Mouse (Mus musculus): ENCODE results near the gene Etnk1. TPM values are rescaled to one million over a fixed set of nuclear protein-coding genes. Genes with fewer than 3 reads are reported as not detected.
A peak's percentile ranks its signal among the peaks of the same experiment; 100 is the strongest.

Gene Etnk1
- polyA plus RNA-seq, 1 experiment from 2014 or later = 22.0 TPM

GRCm38 (mm10) chr6:143179181-143179580, 12.2 kb downstream of the Etnk1 start:
- H3K4me3 ChIP-seq = no peak overlapping the region
- peaks cover 65% of the 10 kb centered on the region for H3K36me3 ChIP-seq (replicated peaks)
- whole genome bisulfite sequencing = 90% methylated on average over 4 of the region's 4 CpGs

GRCm38 (mm10) chr6:143179733-143180132, 12.7 kb downstream of the Etnk1 start:
- Histone ChIP-seq H3K9me3 (no peaks in the 10 kb centered on the region), H3K27ac (replicated peaks) (no peak overlapping the region), H3K4me3 (no peak overlapping the region), H3K36me3 (replicated peaks) (peaks cover 71% of the 10 kb centered on the region), H3K27me3 (replicated peaks; ENCODE audit: low read depth, poor library complexity, severe bottlenecking) (no peaks in the 10 kb centered on the region), H3K4me1 (peaks cover 11% of the 10 kb centered on the region)
- WGBS = 92% methylated on average over 2 of the region's 2 CpGs
- DNase-seq (ENCODE audit: low spot score) = no peak

More at GRCm38 (mm10) chr6:143179181-143179580, 12.2 kb downstream of the Etnk1 start:
- DNase-seq (ENCODE audit: low spot score) = no peak
- Histone ChIP-seq H3K27me3 (replicated peaks; ENCODE audit: low read depth, poor library complexity, severe bottlenecking) (no peaks in the 10 kb centered on the region), H3K27ac (replicated peaks) (no peak overlapping the region), H3K4me1 (peaks cover 16% of the 10 kb centered on the region), H3K9me3 (no peaks in the 10 kb centered on the region)

GRCm38 (mm10) chr6:143180511-143180910, 13.5 kb downstream of the Etnk1 start:
- H3K27me3 ChIP-seq (replicated peaks; ENCODE audit: low read depth, poor library complexity, severe bottlenecking) = no peaks in the 10 kb centered on the region
- H3K36me3 ChIP-seq (replicated peaks) = peaks cover 79% of the 10 kb centered on the region
- WGBS = 93% methylated on average over 14 of the region's 14 CpGs
- H3K4me3 ChIP-seq = no peak overlapping the region
- no peak for DNase-seq (ENCODE audit: low spot score)
- no peak overlapping the region for H3K27ac ChIP-seq (replicated peaks)
- H3K9me3 ChIP-seq = no peaks in the 10 kb centered on the region
- 0 out of 2 replicates have a peak, but pooled peaks cover 3% of the 10 kb centered on the region for H3K4me1 ChIP-seq

- H3K27me3 ChIP-seq (replicated peaks; ENCODE audit: low read depth, poor library complexity, severe bottlenecking) = no peaks in the 10 kb centered on the region
- H3K4me1 ChIP-seq = no peaks in the 10 kb centered on the region
- H3K4me3 ChIP-seq = no peak overlapping the region
- 92% methylated on average over 3 of the region's 3 CpGs for WGBS
- no peak overlapping the region for H3K27ac ChIP-seq (replicated peaks)
- DNase-seq (ENCODE audit: low spot score) = no peak
- H3K36me3 ChIP-seq (replicated peaks) = peaks cover 74% of the 10 kb centered on the region
- H3K9me3 ChIP-seq = no peaks in the 10 kb centered on the region
Observed at GRCm38 (mm10) chr6:143184099-143184498, 17.1 kb downstream of the Etnk1 start.

- peaks cover 72% of the 10 kb centered on the region for H3K36me3 ChIP-seq (replicated peaks)
Observed at GRCm38 (mm10) chr6:143184745-143185144, 17.7 kb downstream of the Etnk1 start.

GRCm38 (mm10) chr6:143190838-143191476, 23.9 kb downstream of the Etnk1 start:
- no peak for DNase-seq (ENCODE audit: low spot score)
- 79% methylated on average over 7 of the region's 7 CpGs for WGBS
- no peaks in the 10 kb centered on the region for H3K27me3 ChIP-seq (replicated peaks; ENCODE audit: low read depth, poor library complexity, severe bottlenecking)
- H3K9me3 ChIP-seq = no peaks in the 10 kb centered on the region
- H3K36me3 ChIP-seq (replicated peaks) = peaks cover 40% of the 10 kb centered on the region
- H3K4me3 ChIP-seq = no peak overlapping the region
- no peak overlapping the region for H3K27ac ChIP-seq (replicated peaks)
- peaks cover 12% of the 10 kb centered on the region for H3K4me1 ChIP-seq

More at GRCm38 (mm10) chr6:143184745-143185144, 17.7 kb downstream of the Etnk1 start:
- H3K27ac ChIP-seq (replicated peaks) = no peak overlapping the region
- no peaks in the 10 kb centered on the region for H3K4me1 ChIP-seq
- peak; percentile 27 for DNase-seq (ENCODE audit: low spot score)
- no peak overlapping the region for H3K4me3 ChIP-seq
- WGBS = 59% methylated on average over 5 of the region's 5 CpGs
- H3K27me3 ChIP-seq (replicated peaks; ENCODE audit: low read depth, poor library complexity, severe bottlenecking) = no peaks in the 10 kb centered on the region
- H3K9me3 ChIP-seq = no peaks in the 10 kb centered on the region

- Histone ChIP-seq H3K36me3 (replicated peaks) (peaks cover 46% of the 10 kb centered on the region), H3K27ac (replicated peaks) (no peak overlapping the region), H3K9me3 (no peaks in the 10 kb centered on the region), H3K4me1 (peaks cover 12% of the 10 kb centered on the region), H3K4me3 (no peak overlapping the region), H3K27me3 (replicated peaks; ENCODE audit: low read depth, poor library complexity, severe bottlenecking) (no peaks in the 10 kb centered on the region)
- DNase-seq (ENCODE audit: low spot score) = no peak
- WGBS = 76% methylated on average over 9 of the region's 9 CpGs
Observed at GRCm38 (mm10) chr6:143191477-143192098, 24.6 kb downstream of the Etnk1 start.

GRCm38 (mm10) chr6:143192709-143193108, 25.7 kb downstream of the Etnk1 start:
- H3K27me3 ChIP-seq (replicated peaks; ENCODE audit: low read depth, poor library complexity, severe bottlenecking) = no peaks in the 10 kb centered on the region
- peaks cover 12% of the 10 kb centered on the region for H3K4me1 ChIP-seq
- DNase-seq (ENCODE audit: low spot score) = peak; percentile 51
- H3K36me3 ChIP-seq (replicated peaks) = peaks cover 54% of the 10 kb centered on the region
- whole genome bisulfite sequencing = 63% methylated on average over 8 of the region's 8 CpGs
- no peaks in the 10 kb centered on the region for H3K9me3 ChIP-seq
- no peak overlapping the region for H3K4me3 ChIP-seq
- H3K27ac ChIP-seq (replicated peaks) = no peak overlapping the region

- no peak overlapping the region for H3K4me3 ChIP-seq
- 80% methylated on average over 10 of the region's 10 CpGs for WGBS
- H3K9me3 ChIP-seq = no peaks in the 10 kb centered on the region
- no peak overlapping the region for H3K27ac ChIP-seq (replicated peaks)
- H3K4me1 ChIP-seq = peaks cover 12% of the 10 kb centered on the region
- H3K36me3 ChIP-seq (replicated peaks) = peaks cover 59% of the 10 kb centered on the region
- no peaks in the 10 kb centered on the region for H3K27me3 ChIP-seq (replicated peaks; ENCODE audit: low read depth, poor library complexity, severe bottlenecking)
- DNase-seq (ENCODE audit: low spot score) = no peak
Observed at GRCm38 (mm10) chr6:143193166-143193565, 26.1 kb downstream of the Etnk1 start.

GRCm38 (mm10) chr6:143193641-143194040, 26.6 kb downstream of the Etnk1 start:
- Histone ChIP-seq H3K9me3 (no peaks in the 10 kb centered on the region), H3K27me3 (replicated peaks; ENCODE audit: low read depth, poor library complexity, severe bottlenecking) (no peaks in the 10 kb centered on the region), H3K27ac (replicated peaks) (no peak overlapping the region), H3K4me1 (peaks cover 12% of the 10 kb centered on the region), H3K36me3 (replicated peaks) (peaks cover 59% of the 10 kb centered on the region), H3K4me3 (no peak overlapping the region)
- no peak for DNase-seq (ENCODE audit: low spot score)
- WGBS = 86% methylated on average over 6 of the region's 6 CpGs

- WGBS = 92% methylated on average over 13 of the region's 13 CpGs
- peaks cover 74% of the 10 kb centered on the region for H3K36me3 ChIP-seq (replicated peaks)
- no peak overlapping the region for H3K27ac ChIP-seq (replicated peaks)
- no peaks in the 10 kb centered on the region; the same call in 1 of the 2 replicates for H3K4me1 ChIP-seq
- no peaks in the 10 kb centered on the region for H3K27me3 ChIP-seq (replicated peaks; ENCODE audit: low read depth, poor library complexity, severe bottlenecking)
- no peaks in the 10 kb centered on the region for H3K9me3 ChIP-seq
- no peak for DNase-seq (ENCODE audit: low spot score)
- H3K4me3 ChIP-seq = no peak overlapping the region
Observed at GRCm38 (mm10) chr6:143197053-143197452, 30.0 kb downstream of the Etnk1 start.

GRCm38 (mm10) chr6:143198421-143198820, 31.4 kb downstream of the Etnk1 start:
- Histone ChIP-seq H3K36me3 (replicated peaks) (peaks cover 87% of the 10 kb centered on the region), H3K4me3 (no peak overlapping the region), H3K9me3 (no peaks in the 10 kb centered on the region), H3K27ac (replicated peaks) (no peak overlapping the region), H3K27me3 (replicated peaks; ENCODE audit: low read depth, poor library complexity, severe bottlenecking) (no peaks in the 10 kb centered on the region), H3K4me1 (no peaks in the 10 kb centered on the region; the same call in 1 of the 2 replicates)
- WGBS = 95% methylated on average over 7 of the region's 7 CpGs
- DNase-seq (ENCODE audit: low spot score) = no peak

- H3K27ac ChIP-seq (replicated peaks) = no peak overlapping the region
- no peak overlapping the region for H3K4me3 ChIP-seq
- peaks cover 86% of the 10 kb centered on the region for H3K36me3 ChIP-seq (replicated peaks)
- 91% methylated on average over 15 of the region's 15 CpGs for WGBS
- peaks cover 8% of the 10 kb centered on the region for H3K4me1 ChIP-seq
- no peak for DNase-seq (ENCODE audit: low spot score)
- no peaks in the 10 kb centered on the region for H3K27me3 ChIP-seq (replicated peaks; ENCODE audit: low read depth, poor library complexity, severe bottlenecking)
- H3K9me3 ChIP-seq = no peaks in the 10 kb centered on the region
Observed at GRCm38 (mm10) chr6:143203097-143203496, 36.1 kb downstream of the Etnk1 start.

Measured in embryonic facial prominence, embryonic 10.5 days (tissue).